Mouse (Mus musculus): ENCODE results near the gene Prdx1. TPM values are rescaled to one million over a fixed set of nuclear protein-coding genes. Genes with fewer than 3 reads are reported as not detected.
"Not testable (repeated sequence)": the region's sequence is repeated elsewhere in the genome, so short reads cannot be mapped to it uniquely, and the experiment has no call there.

Prdx1 gene
- total RNA-seq (2021), result 100 to 1,000 TPM; 174 to 189 TPM
- long read RNA-seq, transcript Prdx1-201 (5 exons, 636 nt), result minor isoform, 9 of 641 reads
- long read RNA-seq, transcript Prdx1-204 (6 exons, 2,294 nt), result major isoform, 620 of 641 reads
- long read RNA-seq, partial matches to known transcripts, result 2 of 641 reads
- long read RNA-seq, other reads (novel, unspliced or antisense), result 7 of 641 reads

GRCm38 (mm10) chr4:116685402-116686061, at the start of gene Prdx1:
TSS of gene Prdx1 (plus strand) at chr4:116685544.
- DNase-seq (ENCODE audit: low spot score in 2 of 2), result peak; percentile 97 to 98

- DNase-seq (ENCODE audit: low spot score in 2 of 2), result no peak
These were observed 46.5 kb upstream of the Prdx1 start for GRCm38 (mm10) chr4:116638821-116639220.

GRCm38 (mm10) chr4:116642071-116642470, 43.3 kb upstream of the Prdx1 start:
- no peak for DNase-seq (ENCODE audit: low spot score in 2 of 2)

GRCm38 (mm10) chr4:116644326-116644725, 41.0 kb upstream of the Prdx1 start:
- DNase-seq (ENCODE audit: low spot score in 2 of 2), result peak in 1 of 2 experiments; percentile 18

- no peak for DNase-seq (ENCODE audit: low spot score in 2 of 2)
These were observed 39.7 kb upstream of the Prdx1 start for GRCm38 (mm10) chr4:116645624-116646023.

GRCm38 (mm10) chr4:116649411-116649810, 35.9 kb upstream of the Prdx1 start:
- no peak for DNase-seq (ENCODE audit: low spot score in 2 of 2)

GRCm38 (mm10) chr4:116650365-116650764, 35.0 kb upstream of the Prdx1 start:
- DNase-seq (ENCODE audit: low spot score in 2 of 2), result no peak

- peak; percentile 86 to 93 for DNase-seq (ENCODE audit: low spot score in 2 of 2)
These were observed 34.2 kb upstream of the Prdx1 start, which contains the start of gene Akr1a1 for GRCm38 (mm10) chr4:116650924-116651796. TSS of gene Akr1a1 (minus strand) at chr4:116651680.

GRCm38 (mm10) chr4:116651797-116652135, 33.6 kb upstream of the Prdx1 start:
- DNase-seq (ENCODE audit: low spot score in 2 of 2), result no peak

- no peak for DNase-seq (ENCODE audit: low spot score in 2 of 2)
These were observed 32.1 kb upstream of the Prdx1 start for GRCm38 (mm10) chr4:116653228-116653627.

GRCm38 (mm10) chr4:116655100-116655499, 30.2 kb upstream of the Prdx1 start:
- no peak for DNase-seq (ENCODE audit: low spot score in 2 of 2)

GRCm38 (mm10) chr4:116655658-116656057, 29.7 kb upstream of the Prdx1 start:
- DNase-seq (ENCODE audit: low spot score in 2 of 2), result no peak

GRCm38 (mm10) chr4:116657971-116658370, 27.4 kb upstream of the Prdx1 start:
- DNase-seq (ENCODE audit: low spot score in 2 of 2), result no peak

GRCm38 (mm10) chr4:116659474-116659873, 25.9 kb upstream of the Prdx1 start:
- DNase-seq (ENCODE audit: low spot score in 2 of 2), result no peak

- DNase-seq (ENCODE audit: low spot score in 2 of 2), result not testable (repeated sequence)
These were observed 25.4 kb upstream of the Prdx1 start for GRCm38 (mm10) chr4:116659916-116660315.

GRCm38 (mm10) chr4:116660829-116661228, 24.5 kb upstream of the Prdx1 start:
- no peak for DNase-seq (ENCODE audit: low spot score in 2 of 2)

- DNase-seq (ENCODE audit: low spot score in 2 of 2), result no peak
These were observed 23.3 kb upstream of the Prdx1 start for GRCm38 (mm10) chr4:116661998-116662397.

- no peak for DNase-seq (ENCODE audit: low spot score in 2 of 2)
These were observed 18.7 kb upstream of the Prdx1 start for GRCm38 (mm10) chr4:116666625-116667024.

- DNase-seq (ENCODE audit: low spot score in 2 of 2), result no peak
These were observed 17.2 kb upstream of the Prdx1 start for GRCm38 (mm10) chr4:116668145-116668544.

GRCm38 (mm10) chr4:116669291-116669690, 16.1 kb upstream of the Prdx1 start:
- no peak for DNase-seq (ENCODE audit: low spot score in 2 of 2)

GRCm38 (mm10) chr4:116672785-116673184, 12.6 kb upstream of the Prdx1 start:
- DNase-seq (ENCODE audit: low spot score in 2 of 2), result no peak

GRCm38 (mm10) chr4:116674761-116675160, 10.6 kb upstream of the Prdx1 start:
- not testable (repeated sequence) for DNase-seq (ENCODE audit: low spot score in 2 of 2)

Measured in layer of hippocampus, postnatal 10 days (tissue).